Mouse (Mus musculus): ENCODE results near the gene Tomm20. TPM values are rescaled to one million over a fixed set of nuclear protein-coding genes. Genes with fewer than 3 reads are reported as not detected.

The Tomm20 gene
- 152 TPM for polyA plus RNA-seq (2017; shearing (Covaris generic))

GRCm38 (mm10) chr8:126945730-126946163 is at the start of gene Tomm20:
TSS of gene Tomm20 (minus strand) at chr8:126945844.

GRCm38 (mm10) chr8:126970579-126971313 is 25.1 kb upstream of the Tomm20 start, which contains the start of gene Rbm34:
TSS of gene Rbm34 (minus strand) at chr8:126971071.

Other genes with a start within 250 kb of the Tomm20 start
- 44.2 TPM for gene Rbm34, start 25.2 kb upstream of the Tomm20 start, polyA plus RNA-seq (2017; shearing (Covaris generic))
- gene Pard3, start 118.0 kb upstream of the Tomm20 start, polyA plus RNA-seq (2017; shearing (Covaris generic)): not detected